Mouse (Mus musculus): ENCODE results near the gene Cetn4. TPM values are rescaled to one million over a fixed set of nuclear protein-coding genes. Genes with fewer than 3 reads are reported as not detected.

Cetn4 gene
- polyA plus RNA-seq, 1 experiment from 2014 or later: 2.2 TPM

GRCm38 (mm10) chr3:37325317-37326112, 13.0 kb upstream of the Cetn4 start:
- H3K4me2 ChIP-seq (ENCODE audit: low read depth, low read length): no peak overlapping the region
- H3K9me3 ChIP-seq (replicated peaks; ENCODE audit: control insufficient read depth, low read length): no peaks in the 10 kb centered on the region
- no peaks in the 10 kb centered on the region for H3K4me1 ChIP-seq (ENCODE audit: control insufficient read depth, insufficient read depth, low read length)
- WGBS: 85% methylated on average over 5 of the region's 5 CpGs
- ATAC-seq (replicated peaks; ENCODE audit: insufficient number of reproducible peaks, low FRiP score, low TSS enrichment, low read depth) (no peak), DNase-seq (ENCODE audit: low spot score) (no peak)
- no peak overlapping the region for H3K4me3 ChIP-seq (ENCODE audit: low read depth, low read length)
- H3K27ac ChIP-seq (replicated peaks; ENCODE audit: low read depth, low read length): no peak overlapping the region
- H3K9ac ChIP-seq (replicated peaks; ENCODE audit: low read length): no peak overlapping the region
- no peaks in the 10 kb centered on the region for H3K27me3 ChIP-seq (ENCODE audit: control insufficient read depth, insufficient read depth, low read length)
- H3K36me3 ChIP-seq (replicated peaks; ENCODE audit: control insufficient read depth, insufficient read depth, low read depth, low read length): no peaks in the 10 kb centered on the region

GRCm38 (mm10) chr3:37324310-37324709, 11.8 kb upstream of the Cetn4 start:
- DNase-seq (ENCODE audit: low spot score) (peak; percentile 61), ATAC-seq (replicated peaks; ENCODE audit: insufficient number of reproducible peaks, low FRiP score, low TSS enrichment, low read depth) (no peak)
- H3K27ac ChIP-seq (replicated peaks; ENCODE audit: low read depth, low read length): no peak overlapping the region
- no peak overlapping the region for H3K9ac ChIP-seq (replicated peaks; ENCODE audit: low read length)
- no peaks in the 10 kb centered on the region; the same call in 1 of the 2 replicates for H3K36me3 ChIP-seq (replicated peaks; ENCODE audit: control insufficient read depth, insufficient read depth, low read depth, low read length)
- no peak overlapping the region for H3K4me3 ChIP-seq (ENCODE audit: low read depth, low read length)
- no peak overlapping the region for H3K4me2 ChIP-seq (ENCODE audit: low read depth, low read length)
- no peaks in the 10 kb centered on the region for H3K27me3 ChIP-seq (ENCODE audit: control insufficient read depth, insufficient read depth, low read length)
- H3K9me3 ChIP-seq (replicated peaks; ENCODE audit: control insufficient read depth, low read length): no peaks in the 10 kb centered on the region
- WGBS: 44% methylated on average over 3 of the region's 3 CpGs
- no peaks in the 10 kb centered on the region for H3K4me1 ChIP-seq (ENCODE audit: control insufficient read depth, insufficient read depth, low read length)

- Histone ChIP-seq H3K27ac (replicated peaks; ENCODE audit: low read depth, low read length) (no peak overlapping the region), H3K27me3 (ENCODE audit: control insufficient read depth, insufficient read depth, low read length) (no peaks in the 10 kb centered on the region), H3K4me2 (ENCODE audit: low read depth, low read length) (no peak overlapping the region), H3K36me3 (replicated peaks; ENCODE audit: control insufficient read depth, insufficient read depth, low read depth, low read length) (no peaks in the 10 kb centered on the region; the same call in 1 of the 2 replicates), H3K9me3 (replicated peaks; ENCODE audit: control insufficient read depth, low read length) (no peaks in the 10 kb centered on the region), H3K4me3 (ENCODE audit: low read depth, low read length) (no peak overlapping the region), H3K4me1 (ENCODE audit: control insufficient read depth, insufficient read depth, low read length) (no peaks in the 10 kb centered on the region), H3K9ac (replicated peaks; ENCODE audit: low read length) (no peak overlapping the region)
- ATAC-seq (replicated peaks; ENCODE audit: insufficient number of reproducible peaks, low FRiP score, low TSS enrichment, low read depth): no peak
- DNase-seq (ENCODE audit: low spot score): no peak
- 95% methylated on average over 1 of the region's 1 CpGs for WGBS
Measured at GRCm38 (mm10) chr3:37316233-37316632, 3.7 kb upstream of the Cetn4 start.

GRCm38 (mm10) chr3:37313371-37313770, 863 bp upstream of the Cetn4 start:
- WGBS: 59% methylated on average over 1 of the region's 1 CpGs
- Histone ChIP-seq H3K9ac (replicated peaks; ENCODE audit: low read length) (peak overlapping the region; percentile 7; the same call in 1 of the 2 replicates), H3K9me3 (replicated peaks; ENCODE audit: control insufficient read depth, low read length) (no peaks in the 10 kb centered on the region), H3K27me3 (ENCODE audit: control insufficient read depth, insufficient read depth, low read length) (no peaks in the 10 kb centered on the region), H3K27ac (replicated peaks; ENCODE audit: low read depth, low read length) (no peak overlapping the region), H3K4me3 (ENCODE audit: low read depth, low read length) (no peak overlapping the region), H3K4me1 (ENCODE audit: control insufficient read depth, insufficient read depth, low read length) (no peaks in the 10 kb centered on the region), H3K4me2 (ENCODE audit: low read depth, low read length) (0 out of 2 replicates have a peak overlapping the region, but pooled peaks have one; percentile 11), H3K36me3 (replicated peaks; ENCODE audit: control insufficient read depth, insufficient read depth, low read depth, low read length) (no peaks in the 10 kb centered on the region)
- ATAC-seq (replicated peaks; ENCODE audit: insufficient number of reproducible peaks, low FRiP score, low TSS enrichment, low read depth) (no peak), DNase-seq (ENCODE audit: low spot score) (no peak)

DNA sequence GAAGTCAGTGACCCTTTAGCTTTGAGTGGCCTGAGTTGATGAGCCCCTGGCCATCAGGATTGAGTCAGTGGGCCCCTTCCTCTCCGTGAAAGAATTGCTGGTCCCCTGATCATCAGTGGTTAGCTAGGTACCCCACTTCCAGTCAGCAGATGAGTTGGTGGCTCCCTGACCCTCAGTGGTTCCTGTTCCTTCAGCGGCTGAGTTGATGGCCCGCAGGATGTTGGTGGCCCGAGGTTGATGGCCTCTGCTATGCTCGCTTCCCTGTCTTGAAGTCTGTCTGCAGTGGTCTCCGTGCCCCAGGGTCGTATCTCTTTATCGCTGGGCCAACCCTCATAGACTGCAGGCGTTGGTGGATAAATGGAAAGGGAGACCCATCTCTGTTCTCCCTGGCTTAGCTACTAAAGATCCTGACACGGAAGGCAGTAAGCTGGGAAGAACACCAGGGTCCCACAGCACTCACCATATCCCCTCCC, 575 bp downstream of the Cetn4 start:
- DNase-seq (ENCODE audit: low spot score) (no peak), ATAC-seq (replicated peaks; ENCODE audit: insufficient number of reproducible peaks, low FRiP score, low TSS enrichment, low read depth) (peak; percentile 85; the same call in 1 of the 2 replicates)
- H3K27ac ChIP-seq (replicated peaks; ENCODE audit: low read depth, low read length): no peak overlapping the region
- no peaks in the 10 kb centered on the region for H3K9me3 ChIP-seq (replicated peaks; ENCODE audit: control insufficient read depth, low read length)
- H3K9ac ChIP-seq (replicated peaks; ENCODE audit: low read length): peak overlapping the region; percentile 84
- no peaks in the 10 kb centered on the region for H3K36me3 ChIP-seq (replicated peaks; ENCODE audit: control insufficient read depth, insufficient read depth, low read depth, low read length)
- peak overlapping the region; percentile 62 for H3K4me2 ChIP-seq (ENCODE audit: low read depth, low read length)
- no peaks in the 10 kb centered on the region for H3K27me3 ChIP-seq (ENCODE audit: control insufficient read depth, insufficient read depth, low read length)
- H3K4me1 ChIP-seq (ENCODE audit: control insufficient read depth, insufficient read depth, low read length): no peaks in the 10 kb centered on the region
- 2% methylated on average over 10 of the region's 10 CpGs for WGBS
- peak overlapping the region; percentile 77 for H3K4me3 ChIP-seq (ENCODE audit: low read depth, low read length)

DNA sequence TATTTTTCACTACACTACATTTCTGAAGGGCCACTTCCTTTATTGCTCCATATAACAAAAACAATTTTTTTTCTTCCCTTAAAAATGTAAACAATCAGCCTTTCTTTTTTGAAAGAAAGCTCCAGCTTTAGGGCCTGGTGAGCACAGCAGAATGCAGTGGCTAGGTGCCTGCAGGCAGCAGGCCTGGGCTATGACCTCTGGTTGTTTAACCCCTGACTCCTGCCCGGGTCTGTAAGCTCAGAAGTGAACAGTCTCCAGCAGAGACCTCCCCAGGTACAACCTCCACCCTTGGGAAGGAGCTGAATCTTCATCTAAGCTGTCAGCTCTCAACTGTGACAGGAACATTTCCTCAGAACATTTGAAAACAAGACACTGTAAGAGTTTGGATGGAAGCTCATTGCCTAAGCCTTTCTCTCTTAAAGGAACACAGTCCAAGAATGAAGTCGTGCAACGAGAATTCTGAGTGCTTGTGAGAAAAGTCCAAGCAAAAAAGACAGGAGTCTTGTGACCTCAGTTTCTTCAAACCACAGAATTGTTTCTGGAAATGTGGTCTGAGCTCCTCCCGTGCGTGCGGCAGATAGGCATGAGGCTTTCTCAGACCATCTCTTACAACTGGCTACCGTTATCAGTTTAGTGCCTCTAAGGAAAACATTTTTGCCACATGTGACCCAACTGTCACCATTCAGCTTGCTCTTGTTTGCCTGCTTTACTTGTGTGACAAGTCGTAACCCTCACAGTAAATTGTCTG, 8.9 kb downstream of the Cetn4 start:
- Histone ChIP-seq H3K4me3 (ENCODE audit: low read depth, low read length) (no peak overlapping the region), H3K36me3 (replicated peaks; ENCODE audit: control insufficient read depth, insufficient read depth, low read depth, low read length) (no peaks in the 10 kb centered on the region), H3K9me3 (replicated peaks; ENCODE audit: control insufficient read depth, low read length) (no peaks in the 10 kb centered on the region; the same call in 1 of the 2 replicates), H3K9ac (replicated peaks; ENCODE audit: low read length) (no peak overlapping the region), H3K4me2 (ENCODE audit: low read depth, low read length) (no peak overlapping the region), H3K27ac (replicated peaks; ENCODE audit: low read depth, low read length) (no peak overlapping the region), H3K4me1 (ENCODE audit: control insufficient read depth, insufficient read depth, low read length) (no peaks in the 10 kb centered on the region), H3K27me3 (ENCODE audit: control insufficient read depth, insufficient read depth, low read length) (no peaks in the 10 kb centered on the region)
- WGBS: 61% methylated on average over 8 of the region's 8 CpGs
- no peak for ATAC-seq (replicated peaks; ENCODE audit: insufficient number of reproducible peaks, low FRiP score, low TSS enrichment, low read depth)
- DNase-seq (ENCODE audit: low spot score): no peak

GRCm38 (mm10) chr3:37302685-37303084, 9.8 kb downstream of the Cetn4 start:
- H3K4me1 ChIP-seq (ENCODE audit: control insufficient read depth, insufficient read depth, low read length): no peaks in the 10 kb centered on the region
- DNase-seq (ENCODE audit: low spot score) (peak; percentile 74), ATAC-seq (replicated peaks; ENCODE audit: insufficient number of reproducible peaks, low FRiP score, low TSS enrichment, low read depth) (no peak)
- H3K36me3 ChIP-seq (replicated peaks; ENCODE audit: control insufficient read depth, insufficient read depth, low read depth, low read length): no peaks in the 10 kb centered on the region
- no peak overlapping the region for H3K9ac ChIP-seq (replicated peaks; ENCODE audit: low read length)
- no peak overlapping the region for H3K27ac ChIP-seq (replicated peaks; ENCODE audit: low read depth, low read length)
- no peaks in the 10 kb centered on the region; the same call in 1 of the 2 replicates for H3K9me3 ChIP-seq (replicated peaks; ENCODE audit: control insufficient read depth, low read length)
- H3K4me3 ChIP-seq (ENCODE audit: low read depth, low read length): no peak overlapping the region
- 34% methylated on average over 12 of the region's 12 CpGs for WGBS
- H3K27me3 ChIP-seq (ENCODE audit: control insufficient read depth, insufficient read depth, low read length): no peaks in the 10 kb centered on the region
- H3K4me2 ChIP-seq (ENCODE audit: low read depth, low read length): no peak overlapping the region

GRCm38 (mm10) chr3:37299470-37299869, 13.0 kb downstream of the Cetn4 start:
- Histone ChIP-seq H3K9ac (replicated peaks; ENCODE audit: low read length) (no peak overlapping the region), H3K27me3 (ENCODE audit: control insufficient read depth, insufficient read depth, low read length) (no peaks in the 10 kb centered on the region), H3K4me1 (ENCODE audit: control insufficient read depth, insufficient read depth, low read length) (no peaks in the 10 kb centered on the region), H3K36me3 (replicated peaks; ENCODE audit: control insufficient read depth, insufficient read depth, low read depth, low read length) (no peaks in the 10 kb centered on the region), H3K9me3 (replicated peaks; ENCODE audit: control insufficient read depth, low read length) (no peaks in the 10 kb centered on the region), H3K4me3 (ENCODE audit: low read depth, low read length) (no peak overlapping the region), H3K4me2 (ENCODE audit: low read depth, low read length) (no peak overlapping the region), H3K27ac (replicated peaks; ENCODE audit: low read depth, low read length) (no peak overlapping the region)
- DNase-seq (ENCODE audit: low spot score): no peak
- no peak for ATAC-seq (replicated peaks; ENCODE audit: insufficient number of reproducible peaks, low FRiP score, low TSS enrichment, low read depth)
- WGBS: 78% methylated on average over 3 of the region's 3 CpGs
